Mouse (Mus musculus) brain, embryonic 18.5 days (tissue): ENCODE results near the gene Ift20.
A peak's percentile ranks its signal among the peaks of the same experiment; 100 is the strongest.

Experiments
- DNase-seq: peaks from one replicate; pipeline ENCODE4 v3.0.0-alpha.2; 2012; ENCODE audit warnings: low read depth, low spot score

Gene Ift20

DNA sequence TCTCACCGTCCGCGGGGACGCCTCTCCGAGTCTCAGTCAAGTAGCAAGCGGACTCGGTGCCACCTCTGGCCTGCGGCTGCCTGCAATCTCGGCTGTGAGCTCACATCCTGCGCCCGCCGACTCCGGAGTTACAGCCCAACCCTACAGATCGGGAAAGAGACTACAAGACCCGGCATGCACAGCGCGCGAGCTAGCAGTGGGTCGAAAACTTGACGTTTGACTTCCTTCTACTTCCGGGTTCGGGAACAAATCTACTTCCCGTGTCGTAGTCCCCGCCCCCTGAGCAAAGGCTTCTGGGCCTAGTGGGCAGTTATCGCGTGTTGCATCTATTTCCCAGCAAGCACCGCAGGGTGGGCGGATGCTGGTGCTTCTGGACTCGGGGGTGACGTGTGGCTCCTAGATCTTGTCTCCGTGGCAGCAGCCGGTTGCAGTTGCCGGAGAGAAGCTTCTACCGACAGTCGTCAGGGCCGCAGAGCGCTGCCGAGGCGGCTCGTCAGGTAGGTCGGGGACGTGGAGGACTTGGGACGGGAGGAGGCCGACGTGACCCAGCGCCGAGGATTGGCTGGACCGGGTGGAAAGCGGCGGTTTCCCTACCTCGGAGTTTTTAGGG lies at the start of gene Ift20, which contains the start of gene Tnfaip1:
Gene Ift20, plus strand, starts transcription at position 282 of the 610 bp plus-strand sequence.
Gene Tnfaip1, minus strand, starts transcription at position 253 of the 610 bp plus-strand sequence.
- peak; percentile 99 for DNase-seq

DNA sequence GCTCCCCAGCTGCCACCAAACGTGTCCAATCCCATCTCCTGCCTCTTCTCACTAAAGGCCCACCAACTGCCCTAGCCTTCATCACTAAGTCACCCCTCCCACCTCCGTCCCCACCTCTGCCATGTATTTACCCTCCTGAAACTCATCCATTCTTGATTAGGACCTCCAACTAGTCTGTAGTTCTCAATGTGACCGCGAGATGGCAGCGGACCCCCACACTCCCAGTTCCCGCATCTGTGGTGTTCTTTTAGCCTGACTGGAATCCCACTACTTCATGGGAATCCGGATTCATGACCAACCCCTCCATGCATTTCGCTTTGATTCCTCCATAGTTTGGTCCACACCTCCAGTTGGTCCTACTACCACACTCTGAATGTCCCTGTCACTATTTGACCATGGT lies 48.0 kb upstream of the Ift20 start:
- no peak for DNase-seq

DNA sequence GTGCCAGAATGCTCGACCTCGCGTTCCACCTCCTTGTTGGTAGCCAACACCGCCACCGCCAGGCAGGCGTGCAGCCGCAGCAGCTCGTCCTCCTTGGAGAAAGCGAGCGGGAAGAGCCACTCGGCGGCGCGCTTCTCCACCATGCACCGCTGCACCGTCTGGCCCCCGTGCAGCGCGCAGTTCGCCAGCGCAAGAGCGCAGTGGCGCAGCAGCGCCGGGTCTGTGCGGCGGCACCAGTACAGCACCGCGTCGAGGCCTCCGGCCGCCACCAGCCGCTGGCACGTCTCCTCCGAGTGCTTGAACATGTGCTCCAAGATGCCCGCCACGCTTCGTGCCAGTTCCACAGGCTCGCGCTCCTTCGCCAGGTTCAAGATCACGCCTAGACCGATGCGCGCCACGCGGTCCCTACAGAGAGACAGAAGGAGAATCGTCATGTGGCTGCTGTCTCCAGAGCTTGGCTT lies 45.4 kb upstream of the Ift20 start:
- DNase-seq = no peak

DNA sequence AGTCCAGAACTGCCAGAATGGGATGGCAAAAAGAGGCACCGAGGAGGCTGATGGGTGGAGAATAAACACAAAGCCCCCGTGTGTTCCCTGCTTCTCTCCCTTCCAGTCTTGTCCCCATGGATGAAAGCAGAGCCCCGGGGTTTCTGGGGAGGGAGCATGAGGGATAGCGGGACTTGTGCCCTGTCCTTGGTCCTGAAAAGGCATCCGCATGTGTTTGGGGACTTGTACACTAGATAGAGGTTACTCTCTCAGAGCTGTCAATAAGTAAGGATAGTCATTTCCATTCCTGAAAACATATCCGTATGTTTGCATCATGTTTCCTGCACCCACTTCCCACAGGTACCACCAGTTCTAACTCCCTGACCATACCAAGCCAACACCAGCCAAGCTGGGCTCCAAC lies 40.3 kb upstream of the Ift20 start:
- no peak for DNase-seq

DNA sequence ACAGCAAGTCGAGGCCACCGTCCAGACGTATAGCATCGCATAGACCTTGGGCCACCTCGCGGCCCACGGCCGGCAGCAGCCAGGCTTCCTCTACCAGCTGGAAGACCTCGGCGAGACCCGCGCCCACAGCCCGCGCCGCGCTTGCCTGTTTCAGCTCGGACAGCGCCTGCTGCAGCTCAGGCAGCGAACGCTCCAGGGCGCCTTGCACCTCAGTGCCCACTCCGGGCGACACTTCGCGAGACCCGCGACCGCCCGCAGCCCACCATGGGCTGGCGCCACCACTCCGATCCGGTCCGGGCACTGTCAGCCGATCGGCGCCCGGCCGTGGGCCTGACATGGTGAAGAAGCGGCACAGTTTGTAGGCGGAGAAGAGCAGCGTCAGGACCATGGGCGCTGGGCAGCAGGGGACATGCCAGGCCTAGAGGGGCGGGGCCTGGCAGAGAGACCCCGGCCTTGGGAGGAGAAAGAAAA lies 39.1 kb upstream of the Ift20 start:
- no peak for DNase-seq

DNA sequence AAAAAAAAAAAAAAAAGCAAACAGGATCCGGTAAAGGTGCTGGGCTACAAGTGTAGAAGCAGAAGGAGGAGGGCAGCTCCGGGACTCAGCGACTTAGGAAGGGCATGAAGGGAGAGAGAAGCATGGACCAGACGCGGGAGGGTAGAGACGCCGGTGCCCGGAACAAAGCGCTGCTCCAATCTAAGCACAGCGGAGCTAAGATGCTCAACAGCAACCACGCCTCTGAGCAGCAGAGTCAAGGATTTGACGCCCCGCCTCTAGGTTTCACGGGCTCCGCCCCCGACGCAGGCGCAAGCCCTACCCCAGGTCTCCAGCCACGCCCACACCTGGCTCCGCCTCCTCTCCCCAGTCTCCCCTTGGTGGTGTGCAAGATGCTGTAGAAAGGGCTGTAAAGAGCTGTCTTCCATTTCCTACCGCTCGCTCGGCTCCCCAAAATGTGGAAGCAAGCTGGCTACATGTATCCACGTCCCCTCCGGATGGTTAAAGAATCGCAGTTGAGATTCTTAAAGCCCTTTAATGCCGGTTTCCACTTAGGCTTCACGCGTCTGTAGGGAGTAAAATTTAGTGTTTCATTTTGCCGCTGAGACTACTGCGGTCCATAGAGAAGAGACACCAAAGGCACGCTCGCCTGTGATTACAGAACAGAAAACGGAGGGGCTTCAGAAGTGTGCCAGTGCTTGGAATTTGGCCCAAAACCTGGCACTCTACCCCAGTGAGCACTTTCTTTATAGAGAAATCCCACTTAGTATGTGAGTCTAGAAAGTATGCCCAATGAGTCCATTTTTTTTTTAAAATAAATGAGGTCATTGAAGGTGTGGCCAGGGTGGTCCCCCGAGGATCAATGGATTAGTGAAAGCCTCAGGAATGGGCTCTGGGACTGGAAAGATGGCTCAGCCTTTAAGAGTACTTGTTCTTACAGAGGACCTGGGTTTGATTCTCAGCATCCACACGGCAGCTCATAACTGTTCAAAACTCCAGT lies 38.3 kb upstream of the Ift20 start, which contains the start of gene Sarm1:
Gene Sarm1, minus strand, starts transcription at position 211 of the 979 bp plus-strand sequence.
- peak; percentile 94 for DNase-seq

DNA sequence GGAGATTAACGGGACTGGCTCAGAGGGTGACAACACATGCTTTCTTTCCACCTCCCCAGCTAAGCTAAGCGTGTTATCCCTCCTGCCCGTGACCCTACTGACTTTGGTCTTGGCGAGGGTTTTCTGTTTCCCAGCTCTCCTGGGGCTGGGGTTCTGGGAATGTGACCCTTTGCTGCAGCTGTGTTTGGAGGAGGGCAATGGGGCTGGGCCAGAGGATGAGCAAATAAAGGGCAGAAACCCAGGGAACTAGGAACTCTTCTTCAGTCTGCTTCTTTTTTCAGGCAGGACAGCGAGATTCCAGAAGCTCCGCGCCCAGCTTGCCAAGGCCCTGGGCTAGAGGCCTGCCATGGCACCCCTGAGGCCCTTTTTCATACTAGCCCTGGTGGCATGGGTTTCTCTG lies 37.2 kb upstream of the Ift20 start, which contains the start of gene Vtn:
Gene Vtn, plus strand, starts transcription at position 88 of the 400 bp plus-strand sequence.
- DNase-seq = no peak

DNA sequence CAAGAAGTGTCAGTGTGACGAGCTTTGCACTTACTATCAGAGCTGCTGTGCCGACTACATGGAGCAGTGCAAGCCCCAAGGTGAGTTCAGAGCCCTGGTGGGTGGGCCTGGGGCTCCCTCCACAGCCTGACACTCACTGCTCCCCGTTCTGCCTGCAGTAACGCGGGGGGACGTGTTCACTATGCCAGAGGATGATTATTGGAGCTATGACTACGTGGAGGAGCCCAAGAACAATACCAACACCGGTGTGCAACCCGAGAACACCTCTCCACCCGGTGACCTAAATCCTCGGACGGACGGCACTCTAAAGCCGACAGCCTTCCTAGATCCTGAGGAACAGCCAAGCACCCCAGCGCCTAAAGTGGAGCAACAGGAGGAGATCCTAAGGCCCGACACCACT lies 36.6 kb upstream of the Ift20 start:
- no peak for DNase-seq

DNA sequence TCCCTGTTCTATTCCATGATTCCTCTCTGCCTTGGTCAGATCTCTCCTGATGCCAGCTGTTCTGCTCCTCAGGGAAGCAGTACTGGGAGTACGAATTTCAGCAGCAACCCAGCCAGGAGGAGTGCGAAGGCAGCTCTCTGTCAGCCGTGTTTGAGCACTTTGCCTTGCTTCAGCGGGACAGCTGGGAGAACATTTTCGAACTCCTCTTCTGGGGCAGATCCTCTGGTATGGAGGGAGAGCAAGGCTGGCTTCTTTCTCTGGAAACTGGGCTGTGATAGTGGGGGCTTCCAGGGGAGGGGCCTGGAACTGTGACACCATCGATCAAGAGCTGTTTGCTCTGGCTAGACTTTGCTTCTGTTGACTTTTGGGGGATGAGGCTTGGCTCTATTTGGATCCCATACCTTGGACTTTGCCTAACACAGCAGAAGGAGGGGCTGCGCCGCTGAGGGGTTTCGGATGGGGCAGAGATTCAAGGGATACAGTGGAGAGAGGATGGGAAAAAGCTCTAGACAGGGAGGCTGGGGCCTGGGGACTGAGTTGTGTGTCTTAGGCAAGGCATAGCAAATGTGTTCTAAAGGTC lies 35.4 kb upstream of the Ift20 start:
- DNase-seq = no peak

DNA sequence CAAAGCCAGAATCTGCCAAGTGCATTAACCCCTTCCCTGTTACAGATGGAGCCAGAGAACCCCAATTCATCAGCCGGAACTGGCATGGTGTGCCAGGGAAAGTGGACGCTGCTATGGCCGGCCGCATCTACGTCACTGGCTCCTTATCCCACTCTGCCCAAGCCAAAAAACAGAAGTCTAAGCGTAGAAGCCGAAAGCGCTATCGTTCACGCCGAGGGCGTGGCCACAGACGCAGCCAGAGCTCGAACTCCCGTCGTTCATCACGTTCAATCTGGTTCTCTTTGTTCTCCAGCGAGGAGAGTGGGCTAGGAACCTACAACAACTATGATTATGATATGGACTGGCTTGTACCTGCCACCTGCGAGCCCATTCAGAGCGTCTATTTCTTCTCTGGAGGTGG lies 34.6 kb upstream of the Ift20 start:
- DNase-seq = no peak

DNA sequence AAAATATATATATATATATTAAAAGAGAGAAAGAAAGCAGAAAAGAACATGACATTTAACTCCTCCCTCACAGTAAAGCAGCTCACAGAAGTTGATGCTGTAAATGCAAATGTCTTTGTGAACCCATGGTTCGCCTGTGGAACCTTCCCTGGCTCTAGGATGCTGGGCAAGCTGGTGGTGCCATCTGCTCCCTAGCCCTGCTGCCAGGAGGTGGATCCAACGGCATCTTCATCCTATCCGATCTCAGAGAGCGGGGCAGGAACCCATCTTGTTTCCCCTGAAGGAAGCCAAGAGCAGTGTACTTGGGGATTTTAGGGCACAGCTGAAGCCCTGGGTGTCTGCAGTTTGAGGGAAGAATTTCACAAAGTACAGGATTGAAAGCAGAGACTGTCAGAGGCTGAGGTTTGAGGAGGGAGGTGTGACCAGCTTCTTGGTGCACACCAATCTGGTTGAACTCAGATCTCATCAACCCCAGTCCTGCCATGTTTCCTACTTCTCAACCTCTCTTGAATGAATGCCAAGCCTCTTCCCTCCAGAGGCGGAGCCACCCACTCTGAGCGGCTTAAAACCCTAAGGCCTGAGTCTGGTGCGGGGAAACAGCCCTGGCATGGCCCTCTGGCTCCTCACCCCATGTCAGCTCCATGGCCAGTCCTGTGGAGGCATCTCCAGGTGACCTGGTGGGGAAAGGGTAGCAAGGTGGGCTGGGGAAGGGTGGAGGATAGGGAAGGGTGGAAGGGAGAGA lies 33.1 kb upstream of the Ift20 start, which contains the start of gene Sebox:
Gene Sebox, plus strand, starts transcription at position 539 of the 742 bp plus-strand sequence.
- DNase-seq = no peak

DNA sequence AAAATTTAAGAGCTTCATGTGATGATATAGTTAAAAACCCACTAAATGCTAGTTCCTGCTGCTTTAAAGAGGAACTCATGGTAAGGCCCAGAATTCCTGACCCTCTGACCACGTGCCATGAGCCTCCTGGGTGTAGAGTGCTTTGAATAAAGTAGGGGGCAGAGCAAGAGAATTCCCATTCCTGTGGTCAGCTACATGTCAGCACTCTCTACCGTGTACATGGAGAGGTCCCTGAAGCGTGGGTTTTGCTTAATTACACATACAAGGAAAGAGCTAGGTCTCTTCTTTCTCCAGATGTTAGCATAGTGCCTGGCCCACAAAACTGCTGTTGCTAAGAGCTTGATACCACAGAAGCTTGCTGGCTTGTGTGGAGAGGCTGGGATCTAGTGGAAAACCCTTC lies 30.7 kb upstream of the Ift20 start:
- no peak for DNase-seq

DNA sequence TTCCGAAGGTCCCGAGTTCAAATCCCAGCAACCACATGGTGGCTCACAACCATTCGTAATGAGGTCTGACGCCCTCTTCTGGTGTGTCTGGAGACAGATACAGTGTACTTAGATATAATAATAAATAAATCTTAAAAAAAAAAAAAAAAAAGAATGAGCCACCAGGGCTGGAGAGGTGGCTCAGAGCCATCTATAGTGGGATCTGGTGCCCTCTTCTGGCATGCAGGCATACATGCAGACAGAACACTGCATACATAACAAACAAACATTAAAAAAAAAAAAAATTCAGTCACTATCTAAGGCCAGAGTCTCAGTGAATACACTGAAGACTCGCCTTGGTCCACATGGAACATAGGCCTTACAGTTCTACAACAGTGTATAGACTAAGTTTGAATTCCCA lies 27.0 kb upstream of the Ift20 start:
- DNase-seq = no peak

DNA sequence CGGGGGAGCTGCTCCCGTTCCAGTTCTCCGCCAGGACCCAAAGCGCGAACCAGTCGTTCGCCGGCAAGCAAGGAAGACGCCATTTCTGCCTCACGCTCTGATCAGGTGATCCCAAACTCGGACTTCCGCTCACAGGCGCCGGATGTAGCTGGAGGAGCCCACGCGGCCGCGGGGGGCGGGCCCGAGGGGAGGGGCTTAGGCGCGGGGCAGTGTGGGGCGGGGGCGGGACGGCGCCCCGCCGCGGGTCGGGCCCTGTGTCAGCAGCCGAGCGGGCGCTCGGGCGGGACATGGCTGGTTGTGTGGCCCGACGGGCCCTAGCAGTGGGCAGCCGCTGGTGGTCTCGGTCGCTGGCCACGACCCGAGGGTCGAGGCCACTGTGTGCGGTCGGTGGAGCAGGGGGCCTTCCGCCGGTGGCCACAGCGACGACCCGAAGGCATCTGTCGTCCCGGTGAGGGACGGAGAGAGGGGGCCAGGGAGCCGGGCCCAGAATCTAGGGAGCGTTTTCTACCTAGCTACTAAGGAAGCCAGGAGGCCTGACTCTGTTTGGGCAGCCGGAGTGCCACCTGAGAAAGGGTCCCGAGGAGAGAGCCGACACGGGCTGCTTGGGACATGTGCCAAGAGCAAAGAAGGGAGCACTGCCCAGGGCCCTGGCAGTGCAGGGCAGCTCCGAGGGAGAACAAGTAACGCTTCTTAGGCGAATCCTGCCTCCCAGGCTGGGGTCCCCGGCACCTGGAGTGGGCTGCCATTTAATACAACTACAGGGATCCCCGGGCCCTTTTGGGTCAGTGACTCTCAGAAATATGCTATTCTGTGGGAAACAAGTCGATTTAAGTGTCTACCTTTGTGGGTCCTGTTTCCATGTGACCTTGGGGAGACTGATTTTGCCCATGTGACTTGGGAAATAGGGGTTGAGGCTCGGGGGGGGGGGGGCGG lies 23.9 kb upstream of the Ift20 start, which contains the start of the genes Tmem199 and Poldip2:
Gene Tmem199, minus strand, starts transcription at position 148 of the 933 bp plus-strand sequence.
Gene Poldip2, plus strand, starts transcription at position 169 of the 933 bp plus-strand sequence.
- peak; percentile 86 for DNase-seq

DNA sequence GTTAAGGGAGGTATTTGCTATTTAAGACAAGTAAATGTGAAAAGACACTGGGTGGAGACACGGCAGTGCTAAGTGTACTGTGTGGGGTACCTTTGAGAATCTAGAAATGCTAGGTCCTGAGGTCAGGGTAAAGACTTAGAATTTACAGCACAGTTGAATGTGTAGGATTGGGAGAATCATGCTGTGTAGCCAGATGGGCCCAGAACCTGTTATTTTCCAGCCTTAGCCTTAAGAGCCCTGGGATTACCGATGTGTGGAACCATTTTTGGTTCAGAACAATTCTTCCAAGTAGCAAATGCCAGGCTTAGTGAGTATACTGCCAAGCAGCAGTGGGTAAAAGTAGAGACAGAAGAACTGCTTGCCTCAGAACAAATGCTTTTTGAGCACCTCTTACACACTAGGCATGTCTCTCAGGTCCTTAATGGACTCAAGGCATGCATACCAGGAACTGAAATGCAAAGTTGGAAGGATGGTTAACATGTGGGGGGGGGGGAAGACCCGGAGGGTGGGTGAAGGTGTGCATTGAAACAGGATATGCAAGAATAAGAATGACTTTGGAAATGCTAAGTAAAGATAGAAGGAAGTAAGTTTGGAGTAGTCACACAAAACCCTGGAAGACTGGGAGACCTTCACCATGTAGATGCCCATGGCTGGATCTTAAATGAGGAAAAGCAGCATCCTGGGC lies 22.9 kb upstream of the Ift20 start:
- no peak for DNase-seq

DNA sequence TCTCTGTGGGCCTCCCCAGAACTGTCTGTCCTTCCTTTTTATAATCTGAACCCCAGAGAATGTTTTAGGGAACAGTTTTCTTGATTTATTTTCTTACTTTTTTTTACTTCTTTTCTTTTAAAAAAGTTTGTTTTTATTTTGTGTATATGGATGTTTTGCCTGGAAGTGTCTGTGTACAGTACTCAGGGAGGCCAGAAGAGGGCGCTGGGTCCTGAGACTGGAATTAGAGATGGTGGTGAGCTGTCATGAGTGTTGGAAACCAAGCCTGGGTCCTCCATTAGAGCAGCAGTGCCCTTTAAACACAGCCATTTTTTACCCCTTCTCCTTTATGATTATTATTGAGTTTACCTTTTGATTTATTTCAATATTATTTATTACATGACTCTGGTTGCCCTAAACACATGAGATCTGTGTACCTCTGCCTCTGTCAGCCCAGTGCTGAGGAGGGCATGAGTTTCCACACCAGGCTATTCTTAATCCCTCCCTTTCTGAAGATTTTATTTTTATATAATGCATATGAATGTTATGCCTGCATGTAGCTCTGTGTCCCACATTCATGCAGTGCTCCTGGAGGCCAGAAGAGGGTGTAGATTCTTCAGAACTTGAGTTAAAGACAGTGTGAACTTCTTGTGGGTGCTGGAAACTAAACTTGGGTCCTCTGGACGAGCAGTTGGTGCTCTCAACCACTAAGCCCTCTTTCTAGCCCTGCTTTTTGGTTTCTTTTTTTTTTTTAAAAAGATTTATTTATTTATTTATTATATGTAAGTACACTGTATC lies 20.4 kb upstream of the Ift20 start:
- no peak for DNase-seq

DNA sequence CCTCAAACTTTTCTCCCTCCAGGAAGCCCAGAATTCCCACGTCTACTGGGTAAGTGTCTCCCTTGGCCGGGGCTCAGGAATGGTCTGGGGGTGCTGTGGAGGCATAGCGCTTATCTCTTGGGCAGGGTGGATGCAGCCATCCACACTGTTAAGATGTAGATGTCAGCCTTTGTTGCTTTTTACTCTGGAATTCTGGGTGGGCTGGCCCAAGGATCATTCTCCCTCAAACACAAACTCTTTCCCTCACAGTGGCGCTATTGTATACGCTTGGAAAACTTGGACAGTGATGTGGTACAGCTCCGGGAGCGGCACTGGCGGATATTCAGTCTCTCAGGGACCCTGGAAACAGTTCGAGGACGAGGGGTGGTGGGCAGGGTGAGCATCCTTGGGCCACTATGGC lies 17.2 kb upstream of the Ift20 start:
- DNase-seq = no peak

DNA sequence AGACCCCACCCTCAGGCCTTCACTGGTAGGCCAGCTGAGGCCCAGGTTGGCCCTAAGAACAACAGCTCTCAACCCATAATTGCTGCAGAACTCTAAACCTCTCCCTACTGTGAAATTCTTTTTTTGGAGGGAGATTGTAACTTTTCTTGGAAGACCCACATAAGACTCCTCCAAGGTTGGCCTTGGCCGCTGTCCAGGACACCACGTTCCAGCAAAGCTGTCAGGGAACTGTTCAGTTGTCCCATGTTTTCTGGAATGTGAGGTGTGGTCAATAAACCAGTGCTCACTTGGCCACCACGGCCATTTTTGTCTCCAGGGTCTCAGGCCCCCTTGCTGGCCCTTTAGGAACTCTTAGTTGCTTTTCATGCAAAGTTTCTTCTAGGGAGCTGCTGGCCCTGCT lies 14.3 kb upstream of the Ift20 start:
- no peak for DNase-seq
